Mouse (Mus musculus): ENCODE results near the gene Adcy6. TPM values are rescaled to one million over a fixed set of nuclear protein-coding genes. Genes with fewer than 3 reads are reported as not detected.

The Adcy6 gene
- polyA plus RNA-seq, 1 experiment from 2014 or later, result 11.7 TPM

DNA sequence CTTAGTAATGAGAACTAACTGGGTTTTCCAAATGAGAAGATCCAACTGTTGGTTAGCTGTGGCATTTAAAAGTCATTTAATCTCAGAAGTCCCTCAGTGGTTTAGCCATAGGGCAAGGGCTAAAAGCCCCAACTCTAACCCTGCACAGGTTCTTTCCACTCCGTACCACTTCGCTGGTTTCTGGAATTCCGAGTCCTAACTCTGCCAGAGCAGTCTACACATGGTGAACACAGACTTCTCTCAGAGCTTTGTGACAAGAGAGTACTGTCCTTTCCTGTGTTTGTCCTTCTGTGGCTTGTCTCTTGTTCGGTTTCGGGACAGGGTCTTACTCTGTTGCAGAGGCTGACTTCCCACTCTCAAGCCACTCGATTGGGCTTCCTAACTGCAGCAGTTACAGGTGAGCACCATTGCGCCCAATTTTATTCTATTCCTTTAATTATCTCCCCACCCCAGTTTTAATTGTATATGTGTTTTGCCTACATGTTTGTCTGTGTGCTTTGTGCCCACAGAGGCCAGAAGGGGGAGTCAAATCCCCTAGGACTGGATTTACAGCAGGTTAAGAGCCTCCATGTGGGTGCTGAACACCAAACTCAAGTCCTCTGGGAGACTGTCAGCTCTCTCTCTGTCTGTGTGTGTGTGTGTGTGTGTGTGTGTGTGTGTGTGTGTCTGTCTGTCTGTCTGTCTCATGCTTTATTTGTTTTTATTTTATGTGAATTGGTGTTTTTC, 16.8 kb upstream of the Adcy6 start:
- no peak for ATAC-seq (ENCODE audit: insufficient number of reproducible peaks, insufficient read depth, low FRiP score, low TSS enrichment, low read depth)
- WGBS, result 66% methylated on average over 7 of the region's 7 CpGs
- H3K4me3 ChIP-seq, result no peak overlapping the region
- peaks cover 36% of the 10 kb centered on the region for H3K27me3 ChIP-seq
- H3K9ac ChIP-seq, result no peak overlapping the region
- no peak overlapping the region for H3K4me2 ChIP-seq
- H3K27ac ChIP-seq, result no peak overlapping the region
- H3K9me3 ChIP-seq, result no peaks in the 10 kb centered on the region
- no peaks in the 10 kb centered on the region for H3K36me3 ChIP-seq
- H3K4me1 ChIP-seq, result peaks cover 44% of the 10 kb centered on the region

DNA sequence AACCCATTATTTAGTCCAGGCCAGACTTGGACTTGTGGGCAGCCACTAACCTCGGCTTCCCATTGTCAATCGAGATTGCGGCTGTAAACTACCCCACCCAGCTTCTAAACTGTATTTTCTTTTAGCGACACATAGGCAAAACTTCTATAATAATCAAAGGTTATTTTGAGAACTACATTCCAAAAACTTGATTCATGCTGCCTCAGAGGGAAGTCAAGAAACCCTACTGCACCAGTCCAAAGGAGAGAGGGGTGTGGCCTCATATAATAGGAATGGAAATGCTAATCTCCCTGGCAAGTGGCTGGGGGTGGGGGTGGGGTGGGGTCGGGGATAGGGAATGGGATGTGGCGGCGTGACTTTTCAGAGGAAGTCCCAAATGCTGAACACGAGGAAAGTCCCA, 16.2 kb upstream of the Adcy6 start:
- Histone ChIP-seq H3K9ac (no peak overlapping the region), H3K4me2 (no peak overlapping the region), H3K4me1 (peaks cover 38% of the 10 kb centered on the region), H3K4me3 (no peak overlapping the region), H3K27ac (no peak overlapping the region), H3K9me3 (no peaks in the 10 kb centered on the region), H3K27me3 (peaks cover 30% of the 10 kb centered on the region), H3K36me3 (no peaks in the 10 kb centered on the region)
- ATAC-seq (ENCODE audit: insufficient number of reproducible peaks, insufficient read depth, low FRiP score, low TSS enrichment, low read depth), result no peak
- 18% methylated on average over 8 of the region's 8 CpGs for WGBS

DNA sequence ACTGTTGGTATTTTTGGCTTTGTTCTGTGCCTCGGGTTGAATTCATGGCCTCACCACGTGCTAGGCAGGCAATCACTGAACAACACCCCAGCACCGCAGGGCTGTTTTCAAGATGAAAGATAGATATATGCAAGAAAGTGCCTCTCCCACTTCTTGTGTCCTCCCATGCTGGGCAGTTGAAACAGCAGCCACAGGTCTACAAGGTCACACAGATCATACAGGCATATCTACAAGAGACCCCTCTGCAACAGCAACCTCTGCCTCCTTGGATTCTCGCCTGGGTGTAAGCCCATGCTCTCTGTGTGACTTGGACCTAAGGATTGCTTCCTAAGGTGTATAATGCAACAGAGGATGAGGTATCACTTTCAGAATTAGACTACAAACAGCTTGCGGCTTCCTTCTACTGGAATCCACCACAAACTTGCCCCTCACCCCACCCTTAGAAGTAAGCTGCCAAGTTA, 13.5 kb upstream of the Adcy6 start:
- H3K27me3 ChIP-seq, result peaks cover 5% of the 10 kb centered on the region; the same call in 1 of the 2 replicates
- ATAC-seq (ENCODE audit: insufficient number of reproducible peaks, insufficient read depth, low FRiP score, low TSS enrichment, low read depth), result no peak
- no peak overlapping the region for H3K4me2 ChIP-seq
- H3K4me3 ChIP-seq, result no peak overlapping the region
- H3K9me3 ChIP-seq, result no peaks in the 10 kb centered on the region
- no peaks in the 10 kb centered on the region for H3K36me3 ChIP-seq
- H3K27ac ChIP-seq, result no peak overlapping the region
- H3K4me1 ChIP-seq, result peaks cover 16% of the 10 kb centered on the region
- WGBS, result 49% methylated on average over 5 of the region's 5 CpGs
- no peak overlapping the region for H3K9ac ChIP-seq

DNA sequence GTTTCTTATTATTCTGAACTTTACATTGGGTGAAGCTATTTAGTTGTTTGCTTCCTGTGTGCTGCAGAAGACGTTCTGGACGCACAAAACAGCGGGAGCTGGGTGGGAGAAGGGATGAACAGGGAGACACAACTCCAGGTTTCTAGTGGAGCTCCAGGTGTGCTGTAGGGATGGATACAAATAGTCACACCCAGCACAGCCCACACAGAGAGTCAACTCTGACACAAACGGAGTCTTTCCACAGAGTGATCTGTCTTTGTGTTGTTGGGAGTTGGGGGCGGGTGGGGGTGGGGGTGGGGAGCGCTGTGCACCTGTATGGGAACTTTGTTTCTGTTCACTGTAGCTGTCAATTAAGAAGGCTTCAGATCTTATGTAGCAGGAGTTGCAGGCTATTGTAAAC, 12.8 kb upstream of the Adcy6 start:
- Histone ChIP-seq H3K9me3 (no peaks in the 10 kb centered on the region), H3K36me3 (no peaks in the 10 kb centered on the region), H3K4me2 (no peak overlapping the region; the same call in 1 of the 2 replicates), H3K9ac (no peak overlapping the region), H3K27me3 (no peaks in the 10 kb centered on the region), H3K4me3 (no peak overlapping the region), H3K27ac (no peak overlapping the region), H3K4me1 (peaks cover 15% of the 10 kb centered on the region)
- 19% methylated on average over 6 of the region's 6 CpGs for WGBS
- no peak for ATAC-seq (ENCODE audit: insufficient number of reproducible peaks, insufficient read depth, low FRiP score, low TSS enrichment, low read depth)

DNA sequence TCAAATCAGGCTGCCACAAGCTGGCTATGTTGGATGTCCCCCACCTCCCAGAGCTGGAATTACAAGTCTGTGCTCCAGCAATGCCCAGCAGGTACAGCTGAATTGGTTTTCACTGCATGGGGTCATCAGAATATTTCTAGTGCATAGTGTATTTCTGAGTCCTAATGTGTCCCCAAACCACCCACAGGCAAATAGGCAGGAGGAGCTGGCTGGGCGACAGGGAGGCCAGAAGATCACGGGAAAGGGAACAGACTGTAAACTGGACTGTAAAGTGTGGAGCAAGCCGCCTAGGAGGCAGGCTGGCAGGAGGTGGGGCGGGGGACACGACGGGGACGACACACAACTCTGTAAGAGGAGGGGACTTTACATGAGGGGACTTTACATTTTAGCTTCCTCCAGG, 12.3 kb upstream of the Adcy6 start:
- WGBS, result 9% methylated on average over 7 of the region's 7 CpGs

DNA sequence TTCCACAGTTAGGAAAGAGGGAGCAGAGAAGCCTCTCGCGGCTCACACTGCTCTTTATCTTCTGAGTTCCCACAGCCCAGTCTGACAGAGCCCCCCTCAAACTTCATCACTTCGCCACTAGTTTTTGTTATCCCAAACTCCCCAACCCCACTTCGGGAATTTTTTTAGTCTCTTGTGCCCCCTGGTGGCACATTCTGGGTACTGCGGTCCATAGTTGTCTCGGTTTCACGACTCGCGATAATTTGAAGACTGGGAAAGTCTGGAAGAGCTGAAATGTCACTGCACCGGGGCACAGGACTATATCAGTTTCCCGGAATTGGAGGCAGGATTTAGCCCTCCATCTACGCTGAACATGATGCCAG, 7.3 kb upstream of the Adcy6 start:
- Histone ChIP-seq H3K9ac (0 out of 2 replicates have a peak overlapping the region, but pooled peaks have one; percentile 46), H3K4me3 (no peak overlapping the region; the same call in 1 of the 2 replicates), H3K27me3 (peaks cover 7% of the 10 kb centered on the region; the same call in 1 of the 2 replicates), H3K4me2 (peak overlapping the region; percentile 46), H3K4me1 (peaks cover 19% of the 10 kb centered on the region), H3K9me3 (no peaks in the 10 kb centered on the region), H3K27ac (no peak overlapping the region), H3K36me3 (no peaks in the 10 kb centered on the region)
- under 1% methylated on average over 12 of the region's 12 CpGs for WGBS
- no peak for ATAC-seq (ENCODE audit: insufficient number of reproducible peaks, insufficient read depth, low FRiP score, low TSS enrichment, low read depth)

More for the DNA sequence above, 12.3 kb upstream of the Adcy6 start:
- Histone ChIP-seq H3K36me3 (no peaks in the 10 kb centered on the region), H3K9ac (no peak overlapping the region), H3K27ac (no peak overlapping the region), H3K4me1 (peaks cover 15% of the 10 kb centered on the region), H3K4me3 (no peak overlapping the region), H3K4me2 (peak overlapping the region; percentile 20; the same call in 1 of the 2 replicates), H3K27me3 (no peaks in the 10 kb centered on the region), H3K9me3 (no peaks in the 10 kb centered on the region)
- no peak for ATAC-seq (ENCODE audit: insufficient number of reproducible peaks, insufficient read depth, low FRiP score, low TSS enrichment, low read depth)

DNA sequence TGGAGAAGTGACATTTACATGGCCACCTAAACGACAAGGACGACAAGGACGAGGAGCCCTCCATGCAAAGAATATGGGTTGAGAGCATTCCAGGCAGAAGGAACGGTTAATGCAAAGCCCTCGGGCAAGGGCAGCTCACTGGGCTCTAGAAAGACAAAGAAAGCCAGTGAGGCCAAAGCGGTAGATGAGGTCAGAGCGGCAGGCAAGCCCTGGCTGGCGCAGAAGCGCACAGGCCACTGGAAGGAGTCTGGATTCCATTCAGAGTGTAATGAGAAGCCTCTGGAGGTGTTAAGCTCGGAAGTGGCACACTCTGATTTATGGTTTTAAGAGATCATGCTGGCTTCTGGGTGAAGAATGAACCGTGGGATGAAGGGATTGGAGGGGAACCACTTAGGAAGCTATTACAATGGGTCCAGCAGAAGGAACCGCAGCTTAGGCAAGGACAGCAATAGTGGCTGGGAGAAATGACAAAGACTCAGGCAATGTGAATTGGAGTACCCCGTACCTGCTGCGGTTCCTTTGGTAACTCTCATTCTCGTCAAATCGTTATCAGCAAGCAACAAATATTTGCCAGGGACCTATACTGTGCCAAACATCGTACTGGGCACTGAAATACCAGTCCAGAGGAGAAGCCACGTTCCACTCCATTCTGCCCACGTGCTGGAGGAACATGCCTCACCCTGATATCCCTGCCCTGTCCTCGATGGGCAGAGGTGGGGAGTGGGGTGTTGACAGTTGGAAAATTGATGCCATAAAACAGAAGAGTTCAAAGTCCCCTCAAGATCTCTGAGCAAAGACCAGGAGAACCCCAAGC, 6.7 kb upstream of the Adcy6 start:
- Histone ChIP-seq H3K9ac (0 out of 2 replicates have a peak overlapping the region, but pooled peaks have one; percentile 46), H3K27me3 (peaks cover 7% of the 10 kb centered on the region; the same call in 1 of the 2 replicates), H3K4me2 (peak overlapping the region; percentile 46), H3K4me3 (no peak overlapping the region; the same call in 1 of the 2 replicates), H3K9me3 (no peaks in the 10 kb centered on the region), H3K4me1 (peaks cover 18% of the 10 kb centered on the region), H3K27ac (no peak overlapping the region), H3K36me3 (no peaks in the 10 kb centered on the region)
- 33% methylated on average over 20 of the region's 20 CpGs for WGBS
- ATAC-seq (ENCODE audit: insufficient number of reproducible peaks, insufficient read depth, low FRiP score, low TSS enrichment, low read depth), result no peak

DNA sequence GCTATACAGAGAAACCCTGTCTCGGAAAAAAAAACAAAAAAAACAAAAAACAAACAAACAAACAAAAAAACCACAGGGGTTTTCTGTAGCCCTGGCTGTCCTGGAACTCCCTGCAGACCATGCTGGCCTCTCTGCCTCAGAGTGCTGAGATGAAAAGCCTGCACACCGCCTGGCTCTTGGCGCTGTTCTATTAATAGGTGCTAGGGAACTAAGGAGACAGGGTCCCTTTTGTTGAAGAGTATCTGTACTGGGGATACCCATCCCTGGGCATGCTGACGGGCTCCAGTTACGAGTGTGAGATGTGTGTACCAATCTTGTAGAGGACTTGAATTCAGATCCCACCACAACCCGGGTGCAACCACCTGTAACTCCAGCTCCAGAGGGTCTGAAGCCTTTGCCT, 5.9 kb upstream of the Adcy6 start:
- H3K27ac ChIP-seq, result no peak overlapping the region
- peaks cover 18% of the 10 kb centered on the region for H3K4me1 ChIP-seq
- peaks cover 7% of the 10 kb centered on the region; the same call in 1 of the 2 replicates for H3K27me3 ChIP-seq
- no peaks in the 10 kb centered on the region for H3K9me3 ChIP-seq
- no peak overlapping the region for H3K4me3 ChIP-seq
- H3K36me3 ChIP-seq, result no peaks in the 10 kb centered on the region
- WGBS, result 62% methylated on average over 6 of the region's 6 CpGs
- H3K4me2 ChIP-seq, result no peak overlapping the region
- no peak overlapping the region for H3K9ac ChIP-seq
- ATAC-seq (ENCODE audit: insufficient number of reproducible peaks, insufficient read depth, low FRiP score, low TSS enrichment, low read depth), result no peak

DNA sequence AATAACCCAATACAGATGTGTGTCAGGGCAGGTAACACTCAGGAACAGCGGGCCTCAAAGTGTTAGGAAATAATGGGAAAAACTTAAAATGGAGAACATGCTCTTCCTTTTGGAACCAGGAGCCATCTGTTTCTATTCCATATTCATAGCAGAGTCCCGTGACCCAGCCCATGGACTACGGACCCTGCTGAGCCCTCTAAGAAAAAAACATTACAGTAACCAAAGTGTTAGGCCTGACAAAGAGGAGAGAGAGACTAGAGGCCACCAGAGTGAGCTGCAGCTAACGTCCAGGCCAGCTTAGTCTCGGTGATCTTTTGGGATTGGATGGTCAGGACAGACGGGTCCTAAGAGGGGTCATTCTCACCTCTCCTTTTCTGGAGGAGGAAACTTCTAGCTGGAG, 5.1 kb upstream of the Adcy6 start:
- Histone ChIP-seq H3K4me3 (no peak overlapping the region), H3K9ac (peak overlapping the region; percentile 32; the same call in 1 of the 2 replicates), H3K27ac (0 out of 2 replicates have a peak overlapping the region, but pooled peaks have one; percentile 60), H3K9me3 (no peaks in the 10 kb centered on the region), H3K4me2 (no peak overlapping the region), H3K36me3 (no peaks in the 10 kb centered on the region), H3K27me3 (peaks cover 7% of the 10 kb centered on the region; the same call in 1 of the 2 replicates), H3K4me1 (peaks cover 22% of the 10 kb centered on the region)
- WGBS, result 36% methylated on average over 6 of the region's 6 CpGs
- no peak for ATAC-seq (ENCODE audit: insufficient number of reproducible peaks, insufficient read depth, low FRiP score, low TSS enrichment, low read depth)

DNA sequence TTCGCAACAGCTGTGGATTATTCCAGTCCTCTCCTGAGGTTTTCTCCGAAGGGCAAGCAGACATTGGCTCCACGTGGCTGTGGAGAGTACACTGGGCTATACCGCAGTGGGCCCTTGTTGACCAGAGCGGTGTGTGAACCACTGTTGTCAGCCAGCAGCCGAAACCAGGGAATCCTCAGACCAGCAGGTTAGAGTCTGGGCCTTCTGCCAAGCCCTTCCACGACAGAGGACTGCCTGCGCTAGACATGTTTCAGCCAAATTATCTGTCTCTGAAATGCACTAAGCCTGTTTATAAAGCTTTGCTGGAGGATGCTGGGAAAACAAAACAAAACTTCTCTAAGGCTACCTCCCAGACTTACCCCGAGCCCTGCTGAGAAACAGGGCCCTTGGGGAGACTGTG, 4.7 kb upstream of the Adcy6 start:
- H3K9ac ChIP-seq, result peak overlapping the region; percentile 32; the same call in 1 of the 2 replicates
- H3K27me3 ChIP-seq, result peaks cover 7% of the 10 kb centered on the region; the same call in 1 of the 2 replicates
- H3K36me3 ChIP-seq, result no peaks in the 10 kb centered on the region
- peak overlapping the region; percentile 60; the same call in 1 of the 2 replicates for H3K27ac ChIP-seq
- no peaks in the 10 kb centered on the region for H3K9me3 ChIP-seq
- peaks cover 24% of the 10 kb centered on the region for H3K4me1 ChIP-seq
- no peak overlapping the region for H3K4me3 ChIP-seq
- H3K4me2 ChIP-seq, result no peak overlapping the region
- WGBS, result 29% methylated on average over 9 of the region's 9 CpGs
- ATAC-seq (ENCODE audit: insufficient number of reproducible peaks, insufficient read depth, low FRiP score, low TSS enrichment, low read depth), result no peak

DNA sequence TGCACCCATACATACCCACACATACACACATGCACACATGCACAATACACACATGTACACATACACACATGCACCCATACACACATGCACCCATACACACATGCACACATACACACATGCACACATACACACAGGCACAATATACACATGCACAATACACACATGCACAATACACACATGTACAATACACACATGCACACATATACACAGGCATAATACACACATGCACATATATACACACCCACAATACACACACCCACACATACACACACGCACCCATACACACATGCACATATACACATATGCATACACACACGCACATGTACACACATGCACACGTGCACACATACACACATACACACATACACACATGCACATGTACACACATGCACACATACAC, 2.4 kb upstream of the Adcy6 start:
- 91% methylated on average over 3 of the region's 3 CpGs for WGBS
- H3K27me3 ChIP-seq, result peaks cover 7% of the 10 kb centered on the region; the same call in 1 of the 2 replicates
- H3K36me3 ChIP-seq, result no peaks in the 10 kb centered on the region
- no peak overlapping the region for H3K4me3 ChIP-seq
- H3K9ac ChIP-seq, result no peak overlapping the region
- ATAC-seq (ENCODE audit: insufficient number of reproducible peaks, insufficient read depth, low FRiP score, low TSS enrichment, low read depth), result no peak
- H3K4me1 ChIP-seq, result peaks cover 38% of the 10 kb centered on the region
- no peaks in the 10 kb centered on the region for H3K9me3 ChIP-seq
- H3K27ac ChIP-seq, result no peak overlapping the region
- H3K4me2 ChIP-seq, result no peak overlapping the region

Data from embryonic facial prominence, embryonic 13.5 days (tissue).